Mouse (Mus musculus): ENCODE results near the gene Cog4. TPM values are rescaled to one million over a fixed set of nuclear protein-coding genes. Genes with fewer than 3 reads are reported as not detected.
"Not testable (repeated sequence)": the region's sequence is repeated elsewhere in the genome, so short reads cannot be mapped to it uniquely, and the experiment has no call there.

Cog4 gene
- total RNA-seq, 2 experiments from 2014 or later, result 51.7 to 61.4 TPM

- no peak for DNase-seq (ENCODE audit: low spot score in 2 of 2)
- intact Hi-C loops (cut with DNase I), result no loop called here
Measured at GRCm38 (mm10) chr8:110917415-110917814, 71.0 kb downstream of the Cog4 start.

GRCm38 (mm10) chr8:110918027-110918426 lies 71.6 kb downstream of the Cog4 start:
- intact Hi-C loops (cut with DNase I), result loop anchor here (2.0 kb wide), 1 partner anchor 53 kb away; no protein-coding TSS in a partner anchor
- no peak for DNase-seq (ENCODE audit: low spot score in 2 of 2)

- intact Hi-C loops (cut with DNase I), result loop anchor here (2.0 kb wide), 1 partner anchor 52 kb away; no protein-coding TSS in a partner anchor
- no peak for DNase-seq (ENCODE audit: low spot score in 2 of 2)
Measured at GRCm38 (mm10) chr8:110918460-110918859, 72.1 kb downstream of the Cog4 start.

GRCm38 (mm10) chr8:110919341-110920031 lies 73.1 kb downstream of the Cog4 start, which contains the start of gene St3gal2:
Gene St3gal2, plus strand, starts transcription at chr8:110919922.
- DNase-seq (ENCODE audit: low spot score in 2 of 2), result peak; percentile 88 to 90
- intact Hi-C loops (cut with DNase I), result loop anchor here (2.0 kb wide), 1 partner anchor 51 kb away; no protein-coding TSS in a partner anchor

- intact Hi-C loops (cut with DNase I), result no loop called here
Measured at GRCm38 (mm10) chr8:110920032-110920772, 73.8 kb downstream of the Cog4 start.

GRCm38 (mm10) chr8:110920773-110921277 lies 74.4 kb downstream of the Cog4 start:
- intact Hi-C loops (cut with DNase I), result no loop called here
- DNase-seq (ENCODE audit: low spot score in 2 of 2), result no peak

More at GRCm38 (mm10) chr8:110920032-110920772, 73.8 kb downstream of the Cog4 start:
- DNase-seq (ENCODE audit: low spot score in 2 of 2), result peak; percentile 71 to 82

GRCm38 (mm10) chr8:110921492-110922230 lies 75.3 kb downstream of the Cog4 start:
- intact Hi-C loops (cut with DNase I), result no loop called here

GRCm38 (mm10) chr8:110925691-110926140 lies 79.3 kb downstream of the Cog4 start:
- DNase-seq (ENCODE audit: low spot score in 2 of 2), result no peak
- intact Hi-C loops (cut with DNase I), result no loop called here

More at GRCm38 (mm10) chr8:110921492-110922230, 75.3 kb downstream of the Cog4 start:
- DNase-seq (ENCODE audit: low spot score in 2 of 2), result no peak

- intact Hi-C loops (cut with DNase I), result no loop called here
- DNase-seq (ENCODE audit: low spot score in 2 of 2), result no peak
Measured at GRCm38 (mm10) chr8:110926690-110927089, 80.3 kb downstream of the Cog4 start.

GRCm38 (mm10) chr8:110928435-110928834 lies 82.0 kb downstream of the Cog4 start:
- no peak for DNase-seq (ENCODE audit: low spot score in 2 of 2)
- intact Hi-C loops (cut with DNase I), result no loop called here

GRCm38 (mm10) chr8:110929066-110929465 lies 82.7 kb downstream of the Cog4 start:
- intact Hi-C loops (cut with DNase I), result no loop called here
- DNase-seq (ENCODE audit: low spot score in 2 of 2), result no peak

GRCm38 (mm10) chr8:110929672-110930071 lies 83.3 kb downstream of the Cog4 start:
- intact Hi-C loops (cut with DNase I); DNase-seq (ENCODE audit: low spot score in 2 of 2): not testable (repeated sequence)

GRCm38 (mm10) chr8:110931176-110931939 lies 85.0 kb downstream of the Cog4 start:
- DNase-seq (ENCODE audit: low spot score in 2 of 2), result no peak
- intact Hi-C loops (cut with DNase I), result no loop called here

Other genes starting within 250 kb of the Cog4 start
- 10 to 100 TPM; 23.6 to 24.1 TPM for gene Vac14, start 228.0 kb upstream of the Cog4 start, total RNA-seq (2021)
- gene Mtss1l, start 125.1 kb upstream of the Cog4 start, total RNA-seq (2021), result 100 to 1,000 TPM; 196 to 205 TPM
- 100 to 1,000 TPM; 103 to 107 TPM for gene Il34, start 40.7 kb upstream of the Cog4 start, total RNA-seq (2021)
- gene Sf3b3, start 187 bp downstream of the Cog4 start, total RNA-seq (2021), result 10 to 100 TPM; 57.9 to 65.3 TPM
- 10 to 100 TPM; 17.2 to 21.7 TPM for gene Fuk, start 55.9 kb downstream of the Cog4 start, total RNA-seq (2021)
- gene St3gal2, start 73.3 kb downstream of the Cog4 start, total RNA-seq (2021), result 10 to 100 TPM; 93.3 to 94.1 TPM
- 10 to 100 TPM; 26.6 to 30.7 TPM for gene Ddx19a, start 151.2 kb downstream of the Cog4 start, total RNA-seq (2021)
- gene Ddx19b, start 185.2 kb downstream of the Cog4 start, total RNA-seq (2021), result 10 to 100 TPM; 23.3 to 24.1 TPM
- 100 to 1,000 TPM in 1 of 2 experiments, 10 to 100 TPM in 1; 98.9 to 106 TPM for gene Aars, start 186.5 kb downstream of the Cog4 start, total RNA-seq (2021)
- not detected for gene Exosc6, start 209.7 kb downstream of the Cog4 start, total RNA-seq (2021)
- gene Clec18a, start 245.8 kb downstream of the Cog4 start, total RNA-seq (2021), result 1 to 10 TPM; 3.2 to 3.5 TPM
- 10 to 100 TPM; 28.1 to 29.5 TPM for gene Pdpr, start 248.0 kb downstream of the Cog4 start, total RNA-seq (2021)

Data from left cerebral cortex, postnatal 36 days (tissue).